Mouse (Mus musculus) ovary, adult 18-20 months (tissue): Measurements from ENCODE around the gene Abcg4.
"Not testable (repeated sequence)": the region's sequence is repeated elsewhere in the genome, so short reads cannot be mapped to it uniquely, and the experiment has no call there.

ENCODE experiments used
- DNase-seq: peaks from one replicate; pipeline ENCODE4 v3.0.0; 2022; ENCODE audit warnings: low spot score, mixed read lengths

Abcg4 gene

GRCm38 (mm10) chr9:44288076-44288958 lies at the start of gene Abcg4:
TSS of gene Abcg4 (minus strand) at chr9:44288615.
- no peak for DNase-seq

- DNase-seq, result no peak
Measured at GRCm38 (mm10) chr9:44337436-44338169, 49.2 kb upstream of the Abcg4 start.

- DNase-seq, result no peak
Measured at GRCm38 (mm10) chr9:44336964-44337363, 48.5 kb upstream of the Abcg4 start.

GRCm38 (mm10) chr9:44336513-44336912 lies 48.1 kb upstream of the Abcg4 start:
- not testable (repeated sequence) for DNase-seq

GRCm38 (mm10) chr9:44336093-44336406 lies 47.6 kb upstream of the Abcg4 start:
- DNase-seq, result no peak

GRCm38 (mm10) chr9:44335331-44336092 lies 47.1 kb upstream of the Abcg4 start:
- DNase-seq, result no peak

GRCm38 (mm10) chr9:44334396-44335330 lies 46.2 kb upstream of the Abcg4 start, which contains the start of gene H2afx:
TSS of gene H2afx (plus strand) at chr9:44334694.
- peak; percentile 99 for DNase-seq

- DNase-seq, result no peak
Measured at GRCm38 (mm10) chr9:44332918-44333638, 44.7 kb upstream of the Abcg4 start.

- no peak for DNase-seq
Measured at GRCm38 (mm10) chr9:44330736-44331135, 42.3 kb upstream of the Abcg4 start.

GRCm38 (mm10) chr9:44327926-44328325 lies 39.5 kb upstream of the Abcg4 start:
- no peak for DNase-seq

- no peak for DNase-seq
Measured at GRCm38 (mm10) chr9:44327064-44327711, 38.8 kb upstream of the Abcg4 start.

GRCm38 (mm10) chr9:44326371-44327063 lies 38.1 kb upstream of the Abcg4 start:
- peak; percentile 83 for DNase-seq

GRCm38 (mm10) chr9:44325768-44326370 lies 37.5 kb upstream of the Abcg4 start, which contains the start of gene Dpagt1:
TSS of gene Dpagt1 (plus strand) at chr9:44326019.
- DNase-seq, result no peak

GRCm38 (mm10) chr9:44325032-44325767 lies 36.8 kb upstream of the Abcg4 start:
- not testable (repeated sequence) for DNase-seq

GRCm38 (mm10) chr9:44324147-44324546 lies 35.7 kb upstream of the Abcg4 start:
- no peak for DNase-seq

- not testable (repeated sequence) for DNase-seq
Measured at GRCm38 (mm10) chr9:44323656-44324055, 35.2 kb upstream of the Abcg4 start.

GRCm38 (mm10) chr9:44320799-44321133 lies 32.4 kb upstream of the Abcg4 start:
- no peak for DNase-seq
